Mouse (Mus musculus) ES-E14 (cell line): Measurements from ENCODE around the gene Gmpr2. TPM values are rescaled to one million over a fixed set of nuclear protein-coding genes. Genes with fewer than 3 reads are reported as not detected.

Source experiments
- DNase-seq: peaks from one replicate; pipeline ENCODE4 v3.0.0-alpha.2; 2013; ENCODE audit warnings: low read depth, low spot score
- H3K27ac ChIP-seq: 2 replicates; pipeline ENCODE4 v1.5.1; 2012; ENCODE audit warnings: low read depth, mild to moderate bottlenecking, low read length, moderate library complexity, mixed read lengths; ENCODE audit not compliant: poor library complexity, insufficient read depth, severe bottlenecking
- H3K36me3 ChIP-seq: 2 replicates; pipeline ENCODE4 v1.6.1; 2012; ENCODE audit warnings: mild to moderate bottlenecking, low read length, moderate library complexity, mixed read lengths; ENCODE audit not compliant: control insufficient read depth, poor library complexity, insufficient read depth, severe bottlenecking
- H3K4me1 ChIP-seq, 2 experiments: fragments of 150-350 bp in 1 of 2; sonication (generic) in 1 of 2; 2 replicates each; pipeline ENCODE4 v1.6.1; 2012; ENCODE audit warnings: low read length in 2 of 2, mild to moderate bottlenecking in 1 of 2, mixed read lengths in 1 of 2; ENCODE audit not compliant: control insufficient read depth in 2 of 2, insufficient read depth in 2 of 2, poor library complexity in 1 of 2
- H3K4me3 ChIP-seq, 2 experiments: fragments of 150-350 bp in 1 of 2; sonication (generic) in 1 of 2; 2 replicates each; pipeline ENCODE4 v1.5.1; 2012; ENCODE audit warnings: low read length in 2 of 2, low read depth in 1 of 2, mild to moderate bottlenecking in 1 of 2, mixed read lengths in 1 of 2; ENCODE audit not compliant: insufficient read depth in 1 of 2, poor library complexity in 1 of 2, severe bottlenecking in 1 of 2
- H3K9ac ChIP-seq: 2 replicates; pipeline ENCODE4 v1.6.1; 2012; ENCODE audit warnings: low read depth, mild to moderate bottlenecking, low read length, mixed read lengths; ENCODE audit not compliant: poor library complexity, insufficient read depth, severe bottlenecking
- H3K9me3 ChIP-seq: fragments of 150-350 bp; sonication (generic); 2 replicates; pipeline ENCODE4 v1.6.1; 2012; ENCODE audit warnings: low read depth, mild to moderate bottlenecking, low read length; ENCODE audit not compliant: control insufficient read depth, insufficient read depth
- CHD2 ChIP-seq: IDR thresholded peaks from 2 replicates; pipeline ENCODE4 v1.6.1; 2014; ENCODE audit warnings: mild to moderate bottlenecking, low read depth, low read length, inconsistent platforms
- HCFC1 ChIP-seq: IDR thresholded peaks from 2 replicates; pipeline ENCODE4 v1.6.1; 2012; ENCODE audit warnings: low read length, inconsistent platforms, borderline replicate concordance; ENCODE audit not compliant: insufficient read depth
- MAFK ChIP-seq: IDR thresholded peaks from 2 replicates; pipeline ENCODE4 v1.6.1; 2014; ENCODE audit warnings: mild to moderate bottlenecking, low read depth, low read length, inconsistent platforms; ENCODE audit not compliant: insufficient read depth
- ZC3H11A ChIP-seq: IDR thresholded peaks from 2 replicates; pipeline ENCODE4 v1.6.1; 2012; ENCODE audit warnings: low read depth, mild to moderate bottlenecking, inconsistent platforms, low read length, borderline replicate concordance
- ZNF384 ChIP-seq: IDR thresholded peaks from 2 replicates; pipeline ENCODE4 v1.6.1; 2012; ENCODE audit warnings: low read depth, low read length, inconsistent platforms
- in situ Hi-C, 2 experiments: fragments of 600-800 bp; cut with MboI; formaldehyde crosslinking; loops; one replicate each; pipeline ENCODE4 v1.15.1; 2025; ENCODE audit warnings: low sequenced_read_pairs in 2 of 2, inconsistent platforms in 1 of 2; ENCODE audit not compliant: unreplicated experiment in 2 of 2
- total RNA-seq: library from RNA; depleted of rRNA; stranded (reverse); fragments of 300-350 nt; gene quantifications from 2 replicates; pipeline ENCODE4 v1.2.3, GENCODE M21; 2012

The Gmpr2 gene
- total RNA-seq, 1 experiment, result 15.3 TPM

DNA sequence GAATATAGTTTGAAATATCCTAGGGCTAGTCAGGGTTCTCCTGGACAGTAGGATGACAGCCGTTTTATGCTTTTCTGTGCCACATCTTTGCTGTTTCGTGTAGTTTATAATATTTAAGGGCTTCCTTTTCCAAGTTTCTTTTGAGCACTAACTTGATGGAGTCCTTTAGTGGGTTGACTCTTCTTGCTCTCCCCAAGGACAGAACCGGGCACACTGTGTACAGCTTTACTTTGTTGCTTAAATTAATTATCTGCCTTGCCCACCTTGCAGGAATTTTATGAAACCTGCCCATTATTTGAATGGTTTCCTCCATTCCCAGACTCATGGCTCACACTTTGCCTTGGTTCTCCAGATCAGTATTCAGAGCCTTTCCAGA is 10.4 kb downstream of the Gmpr2 start:
- peaks cover 19% of the 10 kb centered on the region for H3K36me3 ChIP-seq
- no peak overlapping the region for H3K27ac ChIP-seq
- H3K4me3 ChIP-seq, result peak overlapping the region; percentile 89 to 90
- H3K9me3 ChIP-seq, result no peaks in the 10 kb centered on the region
- TF ChIP-seq ZNF384 (no peak), ZC3H11A (no peak), HCFC1 (no peak), MAFK (no peak), CHD2 (no peak)
- in situ Hi-C loops, result loop anchor here in 1 of 2 experiments (5.0 kb wide), 1 partner anchor 60 kb away; no protein-coding TSS in a partner anchor
- H3K4me1 ChIP-seq, result peaks cover 0 to 2% of the 10 kb centered on the region in 2 experiments; a peak in 1 of 4 replicates
- H3K9ac ChIP-seq, result no peak overlapping the region; the same call in 1 of the 2 replicates
- no peak for DNase-seq

DNA sequence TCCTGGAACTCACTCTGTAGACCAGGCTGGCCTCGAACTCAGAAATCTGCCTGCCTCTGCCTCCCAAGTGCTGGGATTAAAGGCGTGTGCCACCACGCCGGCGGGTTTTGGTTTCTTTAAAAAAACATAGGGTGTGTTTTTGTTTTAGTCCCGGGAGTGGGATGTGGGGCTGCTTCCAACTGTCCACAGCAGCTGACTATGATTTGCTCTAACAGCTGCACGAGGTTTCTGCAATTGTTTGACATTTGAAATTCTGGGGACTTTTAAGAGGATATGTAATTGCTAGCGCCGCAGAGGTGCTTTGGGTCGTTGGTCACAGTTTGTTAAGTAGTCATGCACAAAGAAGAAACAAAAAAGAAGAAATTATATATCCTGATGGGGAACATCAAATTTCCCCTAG is 17.7 kb downstream of the Gmpr2 start:
- Histone ChIP-seq H3K9ac (no peak overlapping the region), H3K4me1 (no peaks in the 10 kb centered on the region), H3K4me3 (no peak overlapping the region), H3K27ac (no peak overlapping the region), H3K9me3 (no peaks in the 10 kb centered on the region), H3K36me3 (no peaks in the 10 kb centered on the region)
- DNase-seq, result no peak
- no peak for TF ChIP-seq HCFC1
- in situ Hi-C loops, result no loop called here

DNA sequence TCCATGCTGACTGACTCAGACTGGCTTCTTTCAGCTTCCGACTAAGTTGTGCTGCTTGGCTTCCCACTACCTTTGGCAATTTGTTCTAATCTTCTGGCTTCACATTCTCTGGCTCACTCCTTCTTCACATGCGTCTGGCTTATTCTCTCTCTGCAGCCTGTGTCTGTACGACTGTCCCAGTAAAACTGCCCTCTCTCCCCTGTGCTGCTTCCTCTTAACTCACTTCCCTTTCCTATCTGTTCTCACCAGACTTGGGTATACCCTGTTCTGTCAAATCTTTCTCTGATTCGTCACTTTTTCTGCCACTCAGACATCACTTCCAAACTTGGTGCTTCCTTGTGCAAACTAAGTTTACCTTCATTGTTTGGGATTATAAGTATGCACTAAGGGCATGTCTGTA is 25.5 kb downstream of the Gmpr2 start:
- H3K9ac ChIP-seq, result no peak overlapping the region
- no peak for DNase-seq
- no peaks in the 10 kb centered on the region for H3K36me3 ChIP-seq
- H3K9me3 ChIP-seq, result no peaks in the 10 kb centered on the region
- in situ Hi-C loops, result no loop called here
- no peak overlapping the region for H3K27ac ChIP-seq
- H3K4me3 ChIP-seq, result no peak overlapping the region
- peaks cover 0 to 8% of the 10 kb centered on the region in 2 experiments; a peak in 1 of 4 replicates for H3K4me1 ChIP-seq
- TF ChIP-seq HCFC1 (no peak), MAFK (no peak), CHD2 (no peak), ZNF384 (no peak), ZC3H11A (no peak)

GRCm38 (mm10) chr14:55701131-55701530 is 29.4 kb downstream of the Gmpr2 start:
- Histone ChIP-seq H3K27ac (no peak overlapping the region), H3K4me1 (peaks cover 0 to 23% of the 10 kb centered on the region in 2 experiments; a peak in 1 of 4 replicates), H3K9me3 (no peaks in the 10 kb centered on the region), H3K36me3 (0 out of 2 replicates have a peak, but pooled peaks cover 2% of the 10 kb centered on the region), H3K9ac (no peak overlapping the region), H3K4me3 (no peak overlapping the region)
- in situ Hi-C loops, result no loop called here
- DNase-seq, result no peak
- TF ChIP-seq MAFK (no peak), HCFC1 (no peak), CHD2 (no peak), ZNF384 (no peak), ZC3H11A (no peak)

DNA sequence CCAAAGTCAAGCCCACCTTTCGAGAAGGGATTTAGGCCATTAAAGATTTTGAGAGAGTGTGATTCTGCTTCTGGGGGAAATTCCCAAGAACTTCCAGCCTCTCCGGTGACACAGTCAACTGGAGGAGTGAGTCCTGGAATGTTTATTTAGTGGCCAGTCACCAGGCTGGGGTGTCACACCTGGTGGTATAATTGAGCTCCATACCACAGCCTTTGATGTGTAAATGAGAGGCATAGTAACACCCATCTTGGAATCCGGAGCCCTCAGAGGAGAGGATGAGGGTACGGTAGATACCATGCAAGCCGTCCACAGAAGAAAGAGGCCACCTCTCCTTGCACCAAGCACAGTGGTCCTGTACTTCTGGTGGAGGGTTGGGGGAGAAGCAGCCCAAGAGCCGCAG is 31.0 kb downstream of the Gmpr2 start:
- H3K4me1 ChIP-seq, result peaks cover 0 to 23% of the 10 kb centered on the region in 2 experiments; a peak in 1 of 4 replicates
- no peak for DNase-seq
- in situ Hi-C loops, result no loop called here
- no peak overlapping the region for H3K4me3 ChIP-seq
- TF ChIP-seq MAFK (no peak), ZC3H11A (no peak), HCFC1 (no peak), ZNF384 (no peak), CHD2 (no peak)
- H3K27ac ChIP-seq, result no peak overlapping the region
- no peak overlapping the region for H3K9ac ChIP-seq
- H3K9me3 ChIP-seq, result no peaks in the 10 kb centered on the region
- H3K36me3 ChIP-seq, result 0 out of 2 replicates have a peak, but pooled peaks cover 2% of the 10 kb centered on the region
